Mouse (Mus musculus) spleen, postnatal 0 days (tissue): ENCODE measurements around the gene Vstm4. TPM values are rescaled to one million over a fixed set of nuclear protein-coding genes. Genes with fewer than 3 reads are reported as not detected.

Experiments used
- polyA plus RNA-seq: library from polyadenylated mRNA; unstranded; fragments of >200 nt; fragmentation: Nextera tagmentation; extraction: Ambion mirVana; gene quantifications from 2 replicates; pipeline ENCODE4 v1.2.1, GENCODE M21; 2015

Gene Vstm4
- 12.6 and 18.9 TPM in 2 replicates for polyA plus RNA-seq

GRCm38 (mm10) chr14:32856681-32857328, at the start of gene Vstm4:
Gene Vstm4 (plus strand): TSS chr14:32856756.

GRCm38 (mm10) chr14:32833847-32834246, 22.7 kb upstream of the Vstm4 start, which contains the start of gene Fam170b:
Gene Fam170b (plus strand): TSS chr14:32833962.

Other genes with a start within 250 kb of the Vstm4 start
- not detected in 2 replicates for gene 3425401B19Rik, start 171.5 kb upstream of the Vstm4 start, polyA plus RNA-seq
- gene Tmem273, start 70.8 kb upstream of the Vstm4 start, polyA plus RNA-seq: 1.6 and 2.3 TPM in 2 replicates
- not detected in 2 replicates for gene Fam170b, start 22.8 kb upstream of the Vstm4 start, polyA plus RNA-seq
- gene Lrrc18, start 134.6 kb downstream of the Vstm4 start, polyA plus RNA-seq: 0.29 and 0.67 TPM in 2 replicates